Mouse (Mus musculus): ENCODE measurements around the gene Cep97. TPM values are rescaled to one million over a fixed set of nuclear protein-coding genes. Genes with fewer than 3 reads are reported as not detected.
"Not testable (repeated sequence)": the region's sequence is repeated elsewhere in the genome, so short reads cannot be mapped to it uniquely, and the experiment has no call there.

Gene Cep97
- polyA plus RNA-seq, 1 experiment from 2014 or later, result 18.5 TPM

DNA sequence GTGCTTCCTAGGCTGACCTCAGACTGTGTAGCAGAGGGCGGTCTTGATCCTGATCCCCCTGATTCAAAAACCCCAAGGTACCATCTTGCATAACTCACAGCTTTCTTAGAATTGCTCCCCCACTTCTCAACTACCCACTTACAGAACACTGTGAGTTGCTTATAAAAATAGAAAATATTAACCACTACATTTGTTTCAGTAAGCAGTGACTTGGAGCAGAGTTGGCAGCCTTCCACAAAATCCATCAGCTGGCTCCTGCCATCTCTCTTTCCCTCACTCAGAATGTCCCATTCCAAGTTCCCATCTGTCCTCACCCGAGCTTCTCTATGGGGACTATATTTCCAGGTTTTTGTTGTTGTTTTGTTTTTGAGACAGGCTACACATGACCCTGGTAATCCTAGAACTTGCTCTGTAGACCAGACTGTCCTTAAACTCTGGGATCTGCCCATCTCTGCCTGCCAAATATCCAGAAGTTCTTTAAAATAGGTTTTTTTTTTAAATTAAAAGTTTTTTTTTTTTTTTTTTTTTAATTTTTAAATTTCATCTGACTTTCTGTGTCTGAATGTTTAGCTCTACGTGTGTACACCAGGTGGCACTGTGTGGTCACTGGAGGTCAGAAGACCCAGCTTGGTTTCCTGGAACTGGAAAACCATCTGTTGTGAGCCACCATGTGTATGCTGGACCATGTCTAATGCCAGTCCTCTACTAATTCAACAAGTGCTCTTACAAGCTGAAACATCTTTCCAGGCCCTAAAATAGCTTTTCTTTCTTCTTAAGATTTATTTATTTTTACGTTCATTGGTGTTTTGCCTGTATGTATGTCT lies 29.7 kb upstream of the Cep97 start:
- Histone ChIP-seq H3K27me3 (ENCODE audit: low read depth, poor library complexity, severe bottlenecking) (no peaks in the 10 kb centered on the region), H3K36me3 (peaks cover 20% of the 10 kb centered on the region)

GRCm38 (mm10) chr16:55963068-55963467 lies 28.4 kb upstream of the Cep97 start:
- not testable (repeated sequence) for H3K27me3 ChIP-seq (ENCODE audit: low read depth, poor library complexity, severe bottlenecking); H3K27ac ChIP-seq (replicated peaks); H3K4me3 ChIP-seq; H3K9me3 ChIP-seq (replicated peaks); DNase-seq (ENCODE audit: low spot score); H3K36me3 ChIP-seq
- WGBS, result 94% methylated on average over 6 of the region's 11 CpGs
- H3K4me1 ChIP-seq, result peaks cover 14% of the 10 kb centered on the region

More for the DNA sequence above, 29.7 kb upstream of the Cep97 start:
- no peak for DNase-seq (ENCODE audit: low spot score)
- 69% methylated on average over 4 of the region's 4 CpGs for WGBS
- H3K4me1 ChIP-seq, result peaks cover 14% of the 10 kb centered on the region
- no peaks in the 10 kb centered on the region for H3K9me3 ChIP-seq (replicated peaks)
- no peak overlapping the region for H3K27ac ChIP-seq (replicated peaks)
- no peak overlapping the region for H3K4me3 ChIP-seq

- not testable (repeated sequence) for H3K27me3 ChIP-seq (ENCODE audit: low read depth, poor library complexity, severe bottlenecking); H3K4me1 ChIP-seq; H3K27ac ChIP-seq (replicated peaks); H3K4me3 ChIP-seq; H3K36me3 ChIP-seq; H3K9me3 ChIP-seq (replicated peaks); DNase-seq (ENCODE audit: low spot score)
- 94% methylated on average over 9 of the region's 9 CpGs for WGBS
These were observed 19.5 kb upstream of the Cep97 start for GRCm38 (mm10) chr16:55954196-55954595.

- Histone ChIP-seq H3K36me3 (no peaks in the 10 kb centered on the region), H3K4me3 (no peak overlapping the region), H3K4me1 (no peaks in the 10 kb centered on the region), H3K9me3 (replicated peaks) (no peaks in the 10 kb centered on the region), H3K27ac (replicated peaks) (no peak overlapping the region), H3K27me3 (ENCODE audit: low read depth, poor library complexity, severe bottlenecking) (no peaks in the 10 kb centered on the region)
- no peak for DNase-seq (ENCODE audit: low spot score)
These were observed 18.1 kb upstream of the Cep97 start for GRCm38 (mm10) chr16:55952771-55953170.

GRCm38 (mm10) chr16:55951679-55952327 lies 17.1 kb upstream of the Cep97 start:
- Histone ChIP-seq H3K27ac (replicated peaks) (no peak overlapping the region), H3K9me3 (replicated peaks) (no peaks in the 10 kb centered on the region), H3K4me3 (no peak overlapping the region), H3K4me1 (no peaks in the 10 kb centered on the region), H3K27me3 (ENCODE audit: low read depth, poor library complexity, severe bottlenecking) (no peaks in the 10 kb centered on the region), H3K36me3 (no peaks in the 10 kb centered on the region)
- WGBS, result 81% methylated on average over 7 of the region's 7 CpGs
- no peak for DNase-seq (ENCODE audit: low spot score)

- peak; percentile 61 for DNase-seq (ENCODE audit: low spot score)
- Histone ChIP-seq H3K4me3 (no peak overlapping the region), H3K27me3 (ENCODE audit: low read depth, poor library complexity, severe bottlenecking) (no peaks in the 10 kb centered on the region), H3K9me3 (replicated peaks) (no peaks in the 10 kb centered on the region), H3K36me3 (no peaks in the 10 kb centered on the region), H3K27ac (replicated peaks) (no peak overlapping the region), H3K4me1 (no peaks in the 10 kb centered on the region)
- 48% methylated on average over 19 of the region's 19 CpGs for WGBS
These were observed 16.5 kb upstream of the Cep97 start for GRCm38 (mm10) chr16:55950946-55951678.

DNA sequence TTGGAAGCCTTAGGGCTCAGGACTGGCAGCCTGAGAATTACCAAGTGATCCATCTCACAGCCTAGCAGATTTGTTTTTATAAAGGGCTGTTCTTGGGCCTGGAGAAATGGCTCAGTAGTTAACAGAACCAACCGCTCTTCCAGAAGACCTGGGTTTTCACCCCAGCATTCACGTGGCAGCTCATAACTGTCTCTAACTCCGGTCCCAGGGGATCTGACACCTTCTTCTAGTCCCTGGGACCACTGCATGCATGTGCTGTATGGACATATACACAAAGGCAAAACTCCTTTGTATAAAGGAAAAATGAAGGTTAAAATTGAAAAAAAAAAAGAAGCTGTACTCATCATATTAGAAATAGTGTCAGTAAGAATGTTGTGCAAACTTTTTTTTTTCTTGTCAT lies 15.8 kb upstream of the Cep97 start:
- DNase-seq (ENCODE audit: low spot score), result no peak
- H3K4me3 ChIP-seq, result no peak overlapping the region
- H3K9me3 ChIP-seq (replicated peaks), result no peaks in the 10 kb centered on the region
- no peaks in the 10 kb centered on the region for H3K36me3 ChIP-seq
- no peaks in the 10 kb centered on the region for H3K4me1 ChIP-seq
- H3K27ac ChIP-seq (replicated peaks), result no peak overlapping the region
- 80% methylated on average over 3 of the region's 3 CpGs for WGBS
- H3K27me3 ChIP-seq (ENCODE audit: low read depth, poor library complexity, severe bottlenecking), result no peaks in the 10 kb centered on the region

- no peaks in the 10 kb centered on the region for H3K36me3 ChIP-seq
- no peaks in the 10 kb centered on the region for H3K9me3 ChIP-seq (replicated peaks)
- no peak overlapping the region for H3K27ac ChIP-seq (replicated peaks)
- no peaks in the 10 kb centered on the region for H3K27me3 ChIP-seq (ENCODE audit: low read depth, poor library complexity, severe bottlenecking)
- no peaks in the 10 kb centered on the region for H3K4me1 ChIP-seq
- H3K4me3 ChIP-seq, result no peak overlapping the region
- 72% methylated on average over 7 of the region's 7 CpGs for WGBS
- no peak for DNase-seq (ENCODE audit: low spot score)
These were observed 14.3 kb upstream of the Cep97 start for GRCm38 (mm10) chr16:55948963-55949362.

DNA sequence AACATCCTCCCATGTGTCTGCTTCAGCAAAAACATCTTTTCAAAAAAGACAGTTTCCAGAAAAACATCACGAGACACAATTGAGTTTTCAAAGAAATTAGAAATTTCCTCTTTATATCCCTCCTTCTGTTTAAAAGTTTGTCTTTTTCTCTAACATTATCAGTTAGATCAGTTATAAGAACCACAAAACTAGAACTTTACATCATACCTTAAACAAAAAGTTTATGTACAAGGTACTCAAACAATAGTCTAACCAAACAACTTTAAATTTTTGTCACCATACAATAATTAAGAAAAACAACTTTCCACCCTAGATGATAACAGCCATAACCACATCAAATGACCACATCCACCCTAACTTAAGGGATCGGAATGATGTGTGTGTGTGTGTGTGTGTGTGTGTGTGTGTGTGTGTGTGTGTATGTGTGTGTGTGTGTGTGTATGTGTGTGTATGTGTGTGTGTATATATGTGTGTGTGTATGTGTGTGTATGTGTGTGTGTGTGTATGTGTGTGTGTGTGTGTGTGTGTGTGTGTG lies 13.3 kb upstream of the Cep97 start:
- WGBS, result 94% methylated on average over 2 of the region's 2 CpGs

DNA sequence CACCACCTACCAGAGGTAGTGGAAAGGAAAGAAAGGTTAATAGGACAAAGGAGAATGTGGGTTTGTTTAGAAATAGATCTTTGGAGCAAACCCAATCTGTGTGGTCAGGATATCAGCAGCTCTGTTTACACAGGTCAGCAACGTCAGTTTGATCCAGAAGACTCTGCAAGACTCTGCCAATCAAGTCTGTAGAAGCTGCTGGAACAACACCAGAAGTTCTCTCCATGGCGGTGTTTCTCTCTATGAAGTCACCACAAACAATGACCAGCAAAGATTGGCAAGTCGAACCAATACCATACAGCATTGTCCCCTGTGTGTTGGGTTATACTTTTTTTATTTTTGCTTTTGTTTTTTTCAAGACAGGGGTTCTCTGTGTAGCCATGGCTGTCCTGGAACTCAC lies 12.6 kb upstream of the Cep97 start:
- Histone ChIP-seq H3K9me3 (replicated peaks) (no peaks in the 10 kb centered on the region), H3K27me3 (ENCODE audit: low read depth, poor library complexity, severe bottlenecking) (no peaks in the 10 kb centered on the region), H3K4me3 (no peak overlapping the region), H3K4me1 (no peaks in the 10 kb centered on the region), H3K36me3 (no peaks in the 10 kb centered on the region), H3K27ac (replicated peaks) (no peak overlapping the region)
- WGBS, result 82% methylated on average over 3 of the region's 3 CpGs
- no peak for DNase-seq (ENCODE audit: low spot score)

More for the DNA sequence above, 13.3 kb upstream of the Cep97 start:
- DNase-seq (ENCODE audit: low spot score); H3K27ac ChIP-seq (replicated peaks); H3K27me3 ChIP-seq (ENCODE audit: low read depth, poor library complexity, severe bottlenecking); H3K4me1 ChIP-seq; H3K36me3 ChIP-seq; H3K9me3 ChIP-seq (replicated peaks); H3K4me3 ChIP-seq: not testable (repeated sequence)

DNA sequence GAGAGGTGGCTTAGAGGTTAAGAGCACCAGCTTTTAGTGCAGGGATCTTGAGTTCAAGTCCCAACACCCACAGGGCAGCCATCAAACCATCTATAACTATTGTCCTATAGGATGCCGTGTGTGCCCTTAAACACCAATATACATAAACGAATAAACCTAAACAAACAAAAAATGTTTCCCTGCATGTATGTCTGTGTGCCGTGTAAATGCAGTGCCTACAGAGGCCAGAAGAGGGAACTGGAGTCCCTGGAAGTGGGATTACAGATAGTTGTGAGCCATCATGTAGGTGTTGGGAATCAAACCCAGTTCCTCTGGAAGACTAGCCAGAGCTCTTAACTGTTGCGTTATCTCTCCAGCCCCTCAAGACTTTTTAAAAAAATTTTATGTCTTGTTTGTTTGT lies 6.1 kb upstream of the Cep97 start:
- DNase-seq (ENCODE audit: low spot score), result no peak
- WGBS, result 95% methylated on average over 4 of the region's 4 CpGs
- Histone ChIP-seq H3K27ac (replicated peaks) (no peak overlapping the region), H3K4me1 (no peaks in the 10 kb centered on the region), H3K27me3 (ENCODE audit: low read depth, poor library complexity, severe bottlenecking) (no peaks in the 10 kb centered on the region), H3K36me3 (no peaks in the 10 kb centered on the region), H3K9me3 (replicated peaks) (no peaks in the 10 kb centered on the region), H3K4me3 (no peak overlapping the region)

- no peak overlapping the region for H3K27ac ChIP-seq (replicated peaks)
- no peaks in the 10 kb centered on the region for H3K9me3 ChIP-seq (replicated peaks)
- no peaks in the 10 kb centered on the region for H3K36me3 ChIP-seq
- H3K27me3 ChIP-seq (ENCODE audit: low read depth, poor library complexity, severe bottlenecking), result no peaks in the 10 kb centered on the region
- H3K4me3 ChIP-seq, result no peak overlapping the region
- H3K4me1 ChIP-seq, result no peaks in the 10 kb centered on the region
- WGBS, result 87% methylated on average over 6 of the region's 6 CpGs
- no peak for DNase-seq (ENCODE audit: low spot score)
These were observed 5.0 kb upstream of the Cep97 start for GRCm38 (mm10) chr16:55939703-55940102.

DNA sequence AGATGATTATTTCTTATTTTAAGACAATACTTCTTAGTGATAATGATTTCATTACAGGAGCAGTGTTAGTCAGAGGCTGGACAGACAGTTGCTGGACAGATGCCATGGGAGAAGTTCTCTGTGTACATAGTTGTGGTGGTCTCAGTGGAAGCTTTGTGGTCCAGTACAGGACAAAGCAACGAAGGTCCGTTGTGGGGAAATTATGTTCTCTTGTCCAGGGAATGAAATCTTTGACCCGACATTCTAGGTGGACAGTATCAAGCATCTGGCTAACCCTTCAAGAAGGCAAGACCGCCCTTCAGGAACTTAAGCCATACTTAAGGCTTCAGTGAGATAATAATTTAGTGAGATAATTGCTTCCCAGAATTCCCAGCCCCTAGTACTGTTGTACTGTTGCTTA lies 4.1 kb upstream of the Cep97 start:
- Histone ChIP-seq H3K9me3 (replicated peaks) (no peaks in the 10 kb centered on the region), H3K4me1 (no peaks in the 10 kb centered on the region), H3K36me3 (no peaks in the 10 kb centered on the region), H3K27me3 (ENCODE audit: low read depth, poor library complexity, severe bottlenecking) (no peaks in the 10 kb centered on the region), H3K4me3 (no peak overlapping the region), H3K27ac (replicated peaks) (no peak overlapping the region)
- WGBS, result 90% methylated on average over 4 of the region's 4 CpGs
- no peak for DNase-seq (ENCODE audit: low spot score)

Measured in midbrain, embryonic 10.5 days (tissue).